15 mouse cellular contexts compared by ENCODE assay signal in genomic region chr2:116652106-116652505, GRCm38 (mm10).
DNase-seq lines count a peak whose midpoint lies in the region; ATAC-seq and TF ChIP-seq lines count a peak whose summit lies in the region.
"Had no signal": no experiment of that assay in that cellular context is flagged by ENCODE, and none has a peak within 500 bp of the region (broad histone marks: within the 10 kb centered on the region; RNA-seq: fewer than 3 reads in every experiment).

No protein-coding gene starts in this region.

- peak; percentile 54 for TF ChIP-seq CTCF in kidney, postnatal 0 days (IDR thresholded peaks at IDR 0.05; ENCODE audit: low read depth)
- 0 out of 2 replicates have a peak, but pooled peaks have one; percentile 16 for TF ChIP-seq CTCF in cortical plate, adult 2 months (IDR thresholded peaks at IDR 0.05; ENCODE audit: extremely low read depth, insufficient read depth, low read length)

- no peak for TF ChIP-seq POLR2A in cortical plate, adult 2 months (IDR thresholded peaks at IDR 0.05; ENCODE audit: extremely low read depth, insufficient read depth, low read length)

- H3K4me3 ChIP-seq in kidney, postnatal 0 days (replicated peaks; ENCODE audit: low read depth, low read length), result no peak overlapping the region
- no peak overlapping the region for H3K4me3 ChIP-seq in cortical plate, adult 2 months (ENCODE audit: insufficient read depth, low read length)
- H3K4me3 ChIP-seq: erythroblast, embryonic 14.5 days; hindbrain, embryonic 13.5 days; liver, embryonic 13.5 days had no signal

- no peaks in the 10 kb centered on the region for H3K9me3 ChIP-seq in kidney, postnatal 0 days (replicated peaks; ENCODE audit: low read length)
- H3K9me3 ChIP-seq: hindbrain, embryonic 13.5 days; liver, embryonic 13.5 days had no signal

- peak; percentile 9 for DNase-seq in embryo, embryonic 10.5 days (ENCODE audit: low spot score)
- DNase-seq in embryo, embryonic 10 days (ENCODE audit: low spot score), result no peak
- no peak for DNase-seq in kidney, postnatal 0 days (ENCODE audit: low spot score)
- no peak for DNase-seq in kidney, adult 9 months
- DNase-seq in lung, postnatal 36 days, result peak; percentile 2
- no peak for DNase-seq in lung, postnatal 4 days
- DNase-seq in thymus, postnatal 25 days, result no peak
- DNase-seq: adrenal gland, postnatal 36 days; cerebellum, adult 2 months; kidney, adult 2 months; liver, embryonic 13.5 days; right cerebral cortex, postnatal 4 days had no signal

- H3K4me1 ChIP-seq in kidney, postnatal 0 days (replicated peaks; ENCODE audit: insufficient read depth, low read length), result no peaks in the 10 kb centered on the region
- no peaks in the 10 kb centered on the region for H3K4me1 ChIP-seq in cortical plate, adult 2 months (ENCODE audit: control insufficient read depth, insufficient read depth, low read length)
- H3K4me1 ChIP-seq: hindbrain, embryonic 13.5 days; liver, embryonic 13.5 days had no signal

- 89% methylated on average over 6 of the region's 6 CpGs for WGBS in kidney, postnatal 0 days

- ATAC-seq in kidney, postnatal 0 days (replicated peaks; ENCODE audit: low FRiP score, low read depth), result no peak

- H3K27ac ChIP-seq in kidney, postnatal 0 days, result no peak overlapping the region
- H3K27ac ChIP-seq in cortical plate, adult 2 months (ENCODE audit: insufficient read depth, low read length), result no peak overlapping the region
- H3K27ac ChIP-seq: hindbrain, embryonic 13.5 days; liver, embryonic 13.5 days had no signal

- H3K4me2 ChIP-seq in kidney, postnatal 0 days (ENCODE audit: low read length), result no peak overlapping the region
- H3K4me2 ChIP-seq: hindbrain, embryonic 13.5 days; liver, embryonic 13.5 days had no signal

- H3K36me3 ChIP-seq in kidney, postnatal 0 days (ENCODE audit: insufficient read depth, low read length), result no peaks in the 10 kb centered on the region
- H3K36me3 ChIP-seq: hindbrain, embryonic 13.5 days; liver, embryonic 13.5 days had no signal

- H3K9ac ChIP-seq in kidney, postnatal 0 days (ENCODE audit: low read depth, low read length), result no peak overlapping the region
- H3K9ac ChIP-seq: hindbrain, embryonic 13.5 days; liver, embryonic 13.5 days had no signal

- H3K27me3 ChIP-seq in kidney, postnatal 0 days (ENCODE audit: insufficient read depth, low read length), result no peaks in the 10 kb centered on the region
- H3K27me3 ChIP-seq: hindbrain, embryonic 13.5 days; liver, embryonic 13.5 days had no signal

Comparison
In these comparisons a context has a peak if more than half of its experiments do, and no peak if none do; other contexts are left out.
1. DNase-seq: peak in embryo, embryonic 10.5 days (single experiment) and lung, postnatal 36 days (single experiment); none in embryo, embryonic 10 days (single experiment), kidney, postnatal 0 days (single experiment), kidney, adult 9 months (single experiment), lung, postnatal 4 days (0 of 2) and thymus, postnatal 25 days (single experiment).